Mouse (Mus musculus) right cerebral cortex, postnatal 10 days (tissue): ENCODE measurements around the gene Grin1.

Source experiments
- DNase-seq, 2 experiments: peaks; one replicate each; pipeline ENCODE4 v3.0.0; 2021; ENCODE audit warnings: low spot score in 2 of 2

Gene Grin1

DNA sequence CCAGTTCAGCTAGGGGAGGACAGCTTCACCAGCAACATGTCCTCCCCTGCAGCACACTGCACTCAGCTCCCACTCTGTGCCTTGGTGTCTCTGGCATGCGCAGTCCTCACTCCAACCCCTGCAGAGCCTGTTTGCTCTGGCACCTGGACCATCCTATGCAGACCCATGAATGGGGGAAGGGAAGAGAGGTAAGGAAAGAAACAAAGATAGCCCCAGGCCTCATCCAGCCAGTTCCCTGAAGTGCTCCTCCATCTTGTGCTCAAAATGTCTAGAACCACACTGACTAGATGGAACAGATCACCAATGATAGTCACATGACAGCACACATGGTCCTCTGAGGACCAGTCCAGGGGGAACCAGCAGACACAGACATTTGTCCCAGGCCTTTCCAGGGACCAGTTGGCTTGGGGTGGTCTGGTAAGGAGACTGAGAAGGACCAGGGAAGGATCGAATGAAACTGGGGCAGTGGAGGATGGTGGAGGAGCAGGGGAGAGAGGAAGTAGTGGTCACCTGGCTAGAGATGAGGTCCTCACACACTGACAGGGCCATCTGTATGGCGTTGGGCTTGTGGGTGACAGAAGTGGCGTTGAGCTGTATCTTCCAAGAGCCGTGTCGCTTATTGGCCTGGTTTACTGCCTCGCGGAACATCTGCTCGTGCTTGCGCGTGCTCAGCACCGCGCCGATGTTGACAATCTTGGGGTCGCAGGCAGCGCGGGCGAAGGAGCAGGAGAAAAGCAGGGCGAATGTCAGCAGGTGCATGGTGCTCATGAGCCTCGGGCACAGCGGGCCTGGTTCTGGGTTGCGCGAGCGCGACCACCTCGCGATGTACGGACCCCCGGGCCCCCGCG lies 644 bp downstream of the Grin1 start:
- peak in 1 of 2 experiments; percentile 68 for DNase-seq

- no peak for DNase-seq
Observed at GRCm38 (mm10) chr2:25311491-25311891, 7.5 kb downstream of the Grin1 start.

DNA sequence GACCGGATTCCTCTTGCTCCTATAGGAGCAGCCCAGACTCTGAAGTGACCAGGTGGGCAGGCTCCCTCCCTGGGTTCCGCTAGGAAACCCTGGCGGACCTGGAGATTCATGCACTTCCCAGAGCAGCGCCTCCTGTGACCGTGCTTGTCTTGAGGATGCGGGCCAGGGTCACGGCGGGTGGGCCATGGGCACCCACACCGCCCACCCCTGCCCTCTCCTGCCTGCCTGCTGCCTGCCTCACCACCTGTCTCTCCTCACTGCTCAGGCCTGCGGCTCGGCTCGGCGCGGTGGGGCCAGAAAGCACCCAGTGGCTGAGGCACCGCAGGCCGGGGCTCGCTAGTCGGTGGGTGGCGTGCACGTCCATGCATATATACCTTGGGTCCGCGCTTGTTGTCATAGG lies 8.0 kb downstream of the Grin1 start:
- DNase-seq: no peak

GRCm38 (mm10) chr2:25310180-25310579 lies 8.8 kb downstream of the Grin1 start:
- no peak for DNase-seq

GRCm38 (mm10) chr2:25305587-25306359 lies 13.2 kb downstream of the Grin1 start:
- no peak for DNase-seq

GRCm38 (mm10) chr2:25304657-25305541 lies 14.1 kb downstream of the Grin1 start:
- DNase-seq: peak; percentile 63 to 78

DNA sequence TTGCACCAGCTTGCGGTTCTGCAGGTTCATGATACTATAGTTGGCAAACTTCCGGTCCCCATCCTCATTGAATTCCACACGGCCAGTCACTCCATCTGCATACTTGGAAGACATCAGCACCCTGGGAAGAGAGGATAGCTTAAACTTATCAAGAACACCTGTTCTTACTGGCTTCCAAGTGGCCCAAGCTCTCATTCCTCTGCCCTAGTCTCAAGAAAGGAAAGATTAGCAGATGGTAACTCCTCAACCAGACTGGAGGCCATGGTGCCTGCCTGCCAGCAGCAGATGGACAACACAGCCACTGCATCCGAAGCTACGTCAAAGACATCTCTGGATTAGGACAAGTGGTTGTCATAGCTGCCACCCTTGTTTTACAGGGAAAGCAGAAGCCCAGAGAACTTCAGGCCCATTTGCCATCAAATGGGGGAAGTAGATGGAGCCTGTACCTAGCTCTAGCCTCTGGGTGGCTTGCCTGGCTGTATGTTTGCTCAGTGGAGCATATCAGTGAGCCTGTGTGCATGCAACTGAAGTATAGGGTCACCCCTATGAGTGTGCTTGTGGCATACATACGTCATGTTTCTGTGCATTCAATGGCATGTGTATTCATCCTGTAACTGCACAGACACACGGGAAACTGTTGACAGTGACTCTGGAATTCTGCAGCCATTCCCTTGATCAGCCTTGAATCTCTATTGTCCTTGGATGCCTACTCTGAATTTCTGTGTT lies 14.9 kb downstream of the Grin1 start:
- DNase-seq: peak in 1 of 2 experiments; percentile 72

- DNase-seq: no peak
Observed at GRCm38 (mm10) chr2:25303452-25303851, 15.5 kb downstream of the Grin1 start.

DNA sequence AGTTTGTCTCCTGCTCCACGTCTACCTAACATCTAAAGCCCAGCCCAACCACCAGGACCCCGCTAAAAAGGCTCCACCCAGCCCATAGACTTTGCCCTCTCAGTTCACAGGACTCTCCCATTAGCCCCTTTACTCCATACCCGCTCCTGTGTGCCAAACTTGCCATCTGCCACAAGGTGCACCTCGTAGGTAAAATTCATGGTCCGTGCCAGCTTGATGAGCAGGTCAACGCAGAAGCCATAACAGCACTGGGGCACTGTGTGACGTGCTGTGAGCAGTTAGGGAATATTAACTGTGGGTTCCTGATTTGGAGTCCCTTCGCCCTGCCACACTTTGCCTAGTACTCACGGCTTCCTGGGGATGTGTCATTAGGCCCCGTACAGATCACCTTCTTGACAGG lies 20.9 kb downstream of the Grin1 start:
- no peak for DNase-seq

DNA sequence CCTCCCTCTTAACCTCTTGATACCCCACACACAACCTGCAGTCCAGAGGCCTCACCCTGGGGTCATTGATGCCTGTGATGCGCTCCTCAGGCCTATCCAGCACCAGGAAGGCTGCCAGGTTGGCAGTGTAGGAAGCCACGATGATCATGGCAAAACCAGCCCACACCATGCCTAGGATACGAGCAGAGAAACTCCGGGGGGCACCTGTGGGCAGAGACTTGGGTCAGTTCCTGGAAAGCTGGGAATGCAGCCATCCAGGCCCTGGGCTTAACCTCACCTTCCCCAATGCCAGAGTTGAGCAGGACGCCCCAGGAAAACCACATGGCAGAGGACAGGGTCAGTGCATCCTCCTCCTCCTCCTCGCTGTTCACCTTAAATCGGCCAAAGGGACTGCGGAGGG lies 21.9 kb downstream of the Grin1 start:
- DNase-seq: no peak

DNA sequence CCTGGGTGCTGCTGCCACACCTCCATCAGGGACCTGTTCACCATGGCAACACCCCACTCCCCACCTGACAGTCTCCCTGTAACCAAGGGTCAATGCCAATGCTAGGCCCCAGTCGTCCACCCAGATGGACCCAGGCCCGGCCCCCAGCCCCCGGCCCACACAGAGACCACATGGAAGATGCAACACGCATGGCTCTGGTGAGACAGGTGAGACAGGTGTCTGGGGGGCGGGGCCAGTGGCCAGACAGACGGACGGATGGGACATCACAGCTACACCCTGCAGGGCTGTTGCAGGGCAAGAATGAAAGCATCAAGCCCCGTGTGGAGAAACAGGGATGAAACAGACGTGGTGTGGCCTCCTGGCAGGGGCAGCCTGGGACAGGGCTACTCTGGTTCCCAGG lies 25.3 kb downstream of the Grin1 start:
- DNase-seq: peak in 1 of 2 experiments; percentile 59

- DNase-seq: peak in 1 of 2 experiments; percentile 77
Observed at GRCm38 (mm10) chr2:25292856-25293255, 26.1 kb downstream of the Grin1 start.

DNA sequence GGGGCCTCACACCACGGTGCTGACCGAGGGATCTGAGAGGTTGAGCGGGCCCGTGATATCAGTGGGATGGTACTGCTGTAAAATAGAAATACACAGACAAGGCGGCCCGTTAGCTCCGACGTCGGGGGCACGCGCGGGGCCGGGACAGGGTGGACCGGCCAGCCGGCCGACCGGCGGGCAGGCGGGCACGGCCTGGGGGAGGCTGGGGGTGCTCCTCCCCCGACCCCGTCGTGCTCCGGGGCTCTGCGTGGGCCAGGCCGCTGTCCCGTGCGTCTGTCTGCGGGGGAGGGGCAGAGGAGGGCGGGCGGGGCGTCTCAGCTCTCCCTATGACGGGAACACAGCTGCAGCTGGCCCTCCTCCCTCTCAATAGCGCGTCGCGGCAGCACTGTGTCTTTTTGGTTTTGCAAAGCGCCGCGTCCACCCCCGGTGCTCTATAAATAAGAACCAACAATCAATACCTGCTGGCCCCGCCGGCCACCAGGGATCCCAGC lies 26.9 kb downstream of the Grin1 start:
- DNase-seq: peak in 1 of 2 experiments; percentile 70

GRCm38 (mm10) chr2:25291184-25292053 lies 27.6 kb downstream of the Grin1 start:
- no peak for DNase-seq

DNA sequence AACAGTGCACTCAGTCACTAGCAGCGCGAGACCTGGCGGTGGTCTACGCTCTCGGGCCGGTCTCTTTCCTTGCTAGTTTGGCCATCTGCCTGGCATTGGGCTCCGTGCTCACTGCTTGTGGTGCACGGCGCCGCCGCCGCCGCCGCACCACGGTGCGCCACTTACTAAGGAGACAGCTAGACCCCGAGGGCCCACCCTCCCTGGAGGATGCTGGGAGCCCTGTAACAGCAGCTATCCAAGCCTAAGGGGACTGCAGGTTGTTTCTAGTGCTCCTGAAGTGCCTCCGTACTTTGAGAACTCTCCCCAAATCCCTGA lies 28.2 kb downstream of the Grin1 start:
- peak; percentile 76 to 82 for DNase-seq

- DNase-seq: peak; percentile 78 to 81
Observed at GRCm38 (mm10) chr2:25290101-25290815, 28.7 kb downstream of the Grin1 start.

DNA sequence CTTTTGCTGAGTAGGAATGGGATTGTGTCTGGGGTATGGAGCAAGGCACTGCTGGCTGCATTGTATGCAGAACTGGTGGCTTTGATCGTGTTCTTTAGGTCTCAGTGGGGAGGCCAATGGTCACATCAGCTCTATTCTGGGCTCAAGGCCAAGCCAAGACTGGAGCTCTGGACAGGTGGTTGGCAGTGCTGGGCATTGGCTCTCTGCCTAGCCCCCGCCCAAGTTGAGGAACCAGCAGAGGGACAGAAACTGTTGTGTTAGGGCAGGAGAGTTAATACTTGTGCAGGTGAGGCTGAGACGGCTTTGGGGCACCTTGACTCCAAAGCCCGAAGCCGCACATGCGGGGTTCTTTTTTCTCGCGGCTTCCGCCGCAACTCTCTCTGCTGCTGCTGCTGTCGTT lies 29.3 kb downstream of the Grin1 start, which contains the start of gene Lrrc26:
Lrrc26 (plus strand) TSS at position 265 of the 400 bp plus-strand sequence.
- peak in 1 of 2 experiments; percentile 74 for DNase-seq

DNA sequence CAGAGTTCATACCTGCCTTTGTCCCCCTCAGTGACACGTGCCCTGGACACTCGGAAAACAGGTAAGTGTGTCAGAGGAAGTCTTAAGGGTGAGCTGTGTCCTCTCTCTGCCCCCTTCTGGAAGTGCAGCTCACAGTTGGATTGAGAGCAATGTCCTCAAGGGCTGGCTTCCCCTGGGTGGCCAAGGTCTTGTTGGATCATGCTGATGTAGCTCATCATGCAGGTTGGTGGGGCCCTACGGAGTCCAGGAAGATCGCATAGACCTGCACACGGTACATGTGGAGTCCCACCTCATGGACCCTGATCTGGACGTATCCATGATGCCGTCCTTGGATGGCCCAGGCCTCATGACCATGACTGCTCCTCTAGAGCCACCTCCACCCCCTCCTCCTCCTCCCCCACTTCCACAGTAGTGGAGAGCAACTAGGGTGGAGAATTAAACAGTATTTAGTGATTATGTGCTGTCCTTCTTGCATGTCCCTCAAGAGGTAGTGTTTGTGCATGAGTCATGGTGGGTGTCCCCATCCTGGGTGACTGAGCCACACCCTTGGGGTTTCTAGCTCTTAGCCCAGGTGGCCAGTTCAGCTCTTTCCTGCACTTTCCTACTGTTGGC lies 30.1 kb downstream of the Grin1 start:
- DNase-seq: no peak
